Comparison of ENCODE assay signal across 12 mouse cellular contexts in genomic region chr13:98503601-98504000, GRCm38 (mm10). TPM values are rescaled to one million over a fixed set of nuclear protein-coding genes. Genes with fewer than 3 reads are reported as not detected.
DNase-seq lines count a peak whose midpoint lies in the region; ATAC-seq lines count a peak whose summit lies in the region.
"Had no signal": no experiment of that assay in that cellular context is flagged by ENCODE, and none has a peak within 500 bp of the region (broad histone marks: within the 10 kb centered on the region; RNA-seq: fewer than 3 reads in every experiment).

No protein-coding gene starts in this region.

- H3K27me3 ChIP-seq in heart, embryonic 15.5 days = peaks cover 99% of the 10 kb centered on the region
- H3K27me3 ChIP-seq in neural tube, embryonic 15.5 days (replicated peaks) = peaks cover 90% of the 10 kb centered on the region
- H3K27me3 ChIP-seq in hindbrain, embryonic 15.5 days = peaks cover 85% of the 10 kb centered on the region

- H3K27ac ChIP-seq in heart, embryonic 15.5 days = no peak overlapping the region
- H3K27ac ChIP-seq in neural tube, embryonic 15.5 days (replicated peaks) = no peak overlapping the region
- H3K27ac ChIP-seq in hindbrain, embryonic 15.5 days (replicated peaks) = no peak overlapping the region

- no peaks in the 10 kb centered on the region for H3K9me3 ChIP-seq in heart, embryonic 15.5 days (replicated peaks)
- H3K9me3 ChIP-seq in neural tube, embryonic 15.5 days (replicated peaks) = no peaks in the 10 kb centered on the region
- H3K9me3 ChIP-seq in hindbrain, embryonic 15.5 days = no peaks in the 10 kb centered on the region

- peaks cover 28% of the 10 kb centered on the region for H3K4me1 ChIP-seq in heart, embryonic 15.5 days (replicated peaks)
- H3K4me1 ChIP-seq in neural tube, embryonic 15.5 days = peaks cover 13% of the 10 kb centered on the region
- H3K4me1 ChIP-seq in hindbrain, embryonic 15.5 days (replicated peaks) = peaks cover 15% of the 10 kb centered on the region

- no peak overlapping the region for H3K9ac ChIP-seq in heart, embryonic 15.5 days
- no peak overlapping the region for H3K9ac ChIP-seq in neural tube, embryonic 15.5 days (replicated peaks)
- H3K9ac ChIP-seq in hindbrain, embryonic 15.5 days = no peak overlapping the region

- 3% methylated on average over 8 of the region's 8 CpGs for WGBS in heart, embryonic 15.5 days
- 2% methylated on average over 8 of the region's 8 CpGs for WGBS in neural tube, embryonic 15.5 days
- WGBS in hindbrain, embryonic 15.5 days = under 1% methylated on average over 8 of the region's 8 CpGs

- no peak for DNase-seq in heart, adult 9 months (ENCODE audit: low spot score in 2 of 2)
- DNase-seq in neural tube, embryonic 10.5 days (ENCODE audit: extremely low spot score, low spot score) = peak; percentile 67
- no peak for DNase-seq in adrenal gland, adult 8-10 months
- DNase-seq in adrenal gland, postnatal 10 days = no peak
- no peak for DNase-seq in layer of hippocampus, postnatal 36 days
- DNase-seq: lung, postnatal 36 days had no signal

- no peaks in the 10 kb centered on the region for H3K36me3 ChIP-seq in heart, embryonic 15.5 days
- no peaks in the 10 kb centered on the region for H3K36me3 ChIP-seq in neural tube, embryonic 15.5 days
- no peaks in the 10 kb centered on the region for H3K36me3 ChIP-seq in hindbrain, embryonic 15.5 days

- no peak for ATAC-seq in heart, embryonic 15.5 days (replicated peaks; ENCODE audit: insufficient number of reproducible peaks, insufficient read depth, low FRiP score, low read depth)
- no peak for ATAC-seq in neural tube, embryonic 15.5 days (ENCODE audit: low FRiP score)
- no peak for ATAC-seq in hindbrain, embryonic 15.5 days (ENCODE audit: low FRiP score, low read depth)

- H3K4me2 ChIP-seq in heart, embryonic 15.5 days = peak overlapping the region; percentile 76; the same call in 1 of the 2 replicates
- no peak overlapping the region; the same call in 1 of the 2 replicates for H3K4me2 ChIP-seq in neural tube, embryonic 15.5 days
- 0 out of 2 replicates have a peak overlapping the region, but pooled peaks have one; percentile 52 for H3K4me2 ChIP-seq in hindbrain, embryonic 15.5 days

- H3K4me3 ChIP-seq in heart, embryonic 15.5 days = 0 out of 2 replicates have a peak overlapping the region, but pooled peaks have one; percentile 42
- H3K4me3 ChIP-seq in neural tube, embryonic 15.5 days (replicated peaks) = no peak overlapping the region
- no peak overlapping the region for H3K4me3 ChIP-seq in hindbrain, embryonic 15.5 days

RNA-seq across cellular contexts. Expression of gene Gm10320, which starts 11.8 kb away (rescaled TPM):
- polyA plus RNA-seq in heart, embryonic 15.5 days (2015; fragmentation: Nextera tagmentation; extraction: Ambion mirVana) = 0.36 and 0.79 TPM in 2 replicates
- 0.74 and 1.0 TPM in 2 replicates for polyA plus RNA-seq in neural tube, embryonic 15.5 days (2015; fragmentation: Nextera tagmentation; extraction: Ambion mirVana)
- 0.86 and 1.3 TPM in 2 replicates for polyA plus RNA-seq in hindbrain, embryonic 15.5 days (2015; fragmentation: Nextera tagmentation; extraction: Ambion mirVana)
- under 1 TPM in 2 of 4 experiments, not detected in 2; 0.65 to 0.80 TPM for total RNA-seq in adrenal gland, adult 8-10 months (2022)
- under 1 TPM in 1 of 2 experiments, not detected in 1; 0.75 TPM for total RNA-seq in adrenal gland, postnatal 10 days (2021)
- total RNA-seq in layer of hippocampus, postnatal 36 days (2021) = not detected
- total RNA-seq: heart, postnatal 10 days; left cerebral cortex, postnatal 14 days had no signal
- polyA plus RNA-seq: testis, adult 2 months had no signal
